Mouse (Mus musculus) erythroblast, adult 5-6 weeks (primary cell): Measurements from ENCODE around the gene Cabp2. TPM values are rescaled to one million over a fixed set of nuclear protein-coding genes. Genes with fewer than 3 reads are reported as not detected.
A peak's percentile ranks its signal among the peaks of the same experiment; 100 is the strongest.
"Not testable (repeated sequence)": the region's sequence is repeated elsewhere in the genome, so short reads cannot be mapped to it uniquely, and the experiment has no call there.

Experiments
- ATAC-seq: replicated peaks from 2 replicates; pipeline ENCODE4 v1.8.0; 2016; ENCODE audit warnings: moderate number of reproducible peaks, mild to moderate bottlenecking, moderate TSS enrichment, inconsistent platforms; ENCODE audit not compliant: poor library complexity, low FRiP score, severe bottlenecking
- total RNA-seq, 2 experiments: library from RNA; stranded (forward) in 1 of 2; stranded (reverse) in 1 of 2; fragments of 150-400 nt in 1 of 2; fragments of 200-764, 138-1000 nt in 1 of 2; gene quantifications; 2 replicates each; pipeline versions ENCODE4 v1.2.3 to v1.2.4; 2015 to 2017; ENCODE audit warnings: low replicate concordance in 2 of 2

Cabp2 gene
- total RNA-seq, 2 experiments from 2014 or later, result not detected

DNA sequence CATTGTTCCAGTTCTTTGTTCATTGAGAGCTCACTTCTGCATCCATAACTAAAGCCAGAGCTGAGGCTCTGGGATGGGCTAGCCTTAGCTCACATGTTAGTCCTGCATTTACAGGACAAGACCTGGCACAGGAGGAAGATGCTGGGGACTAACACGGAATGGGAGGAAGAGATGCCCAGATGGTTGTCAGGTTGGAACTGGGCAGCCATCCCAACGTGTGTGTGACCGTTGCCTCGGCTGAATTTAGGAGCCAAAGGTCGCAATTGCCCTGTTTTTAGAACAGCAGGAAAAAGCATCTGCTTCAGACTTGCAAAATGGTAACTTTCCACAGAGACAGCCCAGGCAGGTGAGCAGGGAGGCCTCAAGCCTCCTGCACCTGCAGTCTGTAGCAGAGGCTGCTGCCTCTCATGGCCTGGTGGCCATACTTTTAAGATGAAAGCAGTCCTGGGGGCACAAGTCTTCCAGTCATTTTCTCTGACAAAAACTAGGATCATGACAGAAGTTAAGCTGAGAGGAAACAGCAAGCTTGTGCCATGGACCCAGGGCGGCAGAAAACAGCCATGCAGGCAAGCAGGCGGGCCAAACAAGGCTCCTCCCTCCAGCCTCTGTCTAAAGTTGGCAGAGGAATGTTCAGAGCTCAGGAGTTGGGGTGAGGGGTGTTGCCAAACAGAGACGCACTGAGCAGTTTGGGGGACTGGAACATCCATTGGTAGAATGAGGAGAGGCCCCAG, 26.0 kb upstream of the Cabp2 start:
- ATAC-seq, result no peak

DNA sequence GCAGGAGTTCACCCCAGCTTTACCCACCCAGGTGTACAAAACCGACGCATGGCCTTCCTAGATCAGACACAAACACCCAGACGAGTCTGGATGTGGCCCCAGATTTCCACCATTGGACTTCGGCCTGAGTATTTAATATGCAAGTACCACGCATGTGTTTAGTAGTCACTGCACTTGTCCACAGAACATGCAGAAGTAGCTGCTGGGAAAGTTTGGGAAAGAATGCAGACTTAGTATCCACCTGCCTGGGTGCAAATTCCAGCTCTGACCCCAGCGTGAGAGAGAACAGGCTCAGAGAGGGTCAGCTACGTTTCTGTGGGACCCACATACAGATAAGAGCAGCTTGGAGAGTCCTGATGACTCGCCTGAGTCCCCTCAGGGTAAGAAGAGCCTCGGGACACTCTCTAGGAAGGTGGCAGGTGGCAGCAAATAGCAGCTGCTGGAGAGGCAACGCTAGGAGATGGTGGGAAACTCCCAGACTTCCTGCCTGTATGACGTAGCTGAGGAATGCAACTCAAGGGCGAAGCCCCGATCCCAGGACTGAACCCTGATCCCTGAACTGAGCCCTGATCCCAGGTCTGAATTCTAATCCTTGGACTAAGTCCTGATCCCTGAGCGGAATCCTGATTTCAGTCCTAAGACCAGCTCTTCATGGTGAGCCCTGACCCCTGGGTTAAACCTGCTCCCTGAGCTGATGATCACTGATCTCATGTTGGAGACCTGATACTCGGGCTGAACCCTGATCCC, 25.3 kb upstream of the Cabp2 start:
- no peak for ATAC-seq

DNA sequence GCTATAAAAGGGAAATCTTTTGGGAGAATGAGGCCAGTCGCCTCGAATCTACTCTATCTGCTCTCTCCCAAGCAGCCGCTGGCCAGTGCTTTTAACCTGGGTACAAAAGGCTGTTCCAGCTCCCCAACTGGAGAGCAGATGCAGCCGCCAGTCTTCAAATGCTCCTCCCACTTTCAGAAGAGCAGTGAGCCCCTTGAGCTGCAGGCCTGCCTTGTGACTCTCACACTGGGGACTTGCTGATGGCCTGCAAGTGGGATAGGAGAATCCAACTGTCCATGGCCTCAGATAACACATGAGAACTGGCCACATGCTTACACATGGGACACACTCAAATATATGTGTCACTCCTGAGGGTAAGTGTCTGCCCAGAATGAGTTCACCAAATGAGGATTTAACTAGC, 24.7 kb upstream of the Cabp2 start:
- ATAC-seq, result no peak

DNA sequence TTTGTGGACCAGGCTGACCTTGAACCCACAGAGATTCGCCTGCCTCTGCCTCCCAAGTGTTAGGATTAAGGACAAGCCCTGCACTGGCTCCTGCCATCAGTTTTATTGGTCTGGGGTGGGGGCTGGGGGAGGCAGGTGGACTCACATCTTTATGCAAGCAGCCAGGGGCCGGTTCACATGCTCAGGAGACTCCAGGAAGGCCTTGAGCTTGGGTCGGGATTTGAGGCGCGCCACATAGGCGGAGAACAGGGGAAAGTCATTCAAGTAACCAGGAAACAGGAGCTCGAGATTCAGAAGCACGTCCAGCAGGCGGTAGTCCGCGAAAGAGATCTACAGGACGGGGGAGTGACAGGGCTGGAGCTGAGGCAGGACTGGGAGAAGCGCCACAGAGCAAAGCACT, 24.0 kb upstream of the Cabp2 start:
- ATAC-seq, result no peak

DNA sequence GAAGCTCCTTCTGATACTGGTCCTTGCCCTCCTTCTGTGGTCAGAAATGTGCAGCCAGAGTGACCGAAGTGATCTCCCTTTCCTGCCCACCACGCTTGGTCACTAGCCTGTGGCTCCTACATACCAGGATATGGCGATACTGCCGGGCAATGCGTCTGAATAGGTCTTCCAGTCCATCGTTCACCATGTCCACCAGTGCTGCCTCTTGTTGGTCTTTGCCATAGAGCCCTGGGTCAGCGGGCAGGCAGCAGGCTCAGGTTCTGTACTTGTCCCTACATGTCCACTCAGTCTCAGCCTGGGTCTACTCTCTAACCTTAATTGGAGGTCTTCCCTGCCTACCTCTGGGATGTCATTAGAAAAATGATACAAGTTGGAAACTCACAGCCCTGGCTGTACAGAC, 23.4 kb upstream of the Cabp2 start:
- ATAC-seq, result no peak

DNA sequence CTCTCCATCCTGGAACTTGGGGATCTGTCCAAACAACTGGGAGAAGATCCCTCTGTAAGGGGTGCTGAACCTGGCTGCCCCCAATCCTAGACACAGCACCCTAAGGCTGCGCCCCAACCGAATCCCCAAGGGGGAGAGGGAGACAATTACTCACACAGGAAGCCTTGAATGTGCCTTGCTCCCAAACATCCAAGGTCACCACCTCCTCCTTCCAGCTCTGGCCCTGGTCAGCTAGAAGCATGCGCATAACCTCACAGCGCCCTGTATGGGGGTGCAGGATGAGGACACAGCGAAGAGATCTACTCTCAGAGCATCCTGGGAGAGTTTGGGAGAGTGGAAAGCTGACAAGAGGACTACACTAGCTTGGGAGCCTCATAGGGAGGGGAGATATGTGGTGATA, 22.8 kb upstream of the Cabp2 start:
- ATAC-seq, result peak; percentile 1; the same call in 1 of the 2 replicates

DNA sequence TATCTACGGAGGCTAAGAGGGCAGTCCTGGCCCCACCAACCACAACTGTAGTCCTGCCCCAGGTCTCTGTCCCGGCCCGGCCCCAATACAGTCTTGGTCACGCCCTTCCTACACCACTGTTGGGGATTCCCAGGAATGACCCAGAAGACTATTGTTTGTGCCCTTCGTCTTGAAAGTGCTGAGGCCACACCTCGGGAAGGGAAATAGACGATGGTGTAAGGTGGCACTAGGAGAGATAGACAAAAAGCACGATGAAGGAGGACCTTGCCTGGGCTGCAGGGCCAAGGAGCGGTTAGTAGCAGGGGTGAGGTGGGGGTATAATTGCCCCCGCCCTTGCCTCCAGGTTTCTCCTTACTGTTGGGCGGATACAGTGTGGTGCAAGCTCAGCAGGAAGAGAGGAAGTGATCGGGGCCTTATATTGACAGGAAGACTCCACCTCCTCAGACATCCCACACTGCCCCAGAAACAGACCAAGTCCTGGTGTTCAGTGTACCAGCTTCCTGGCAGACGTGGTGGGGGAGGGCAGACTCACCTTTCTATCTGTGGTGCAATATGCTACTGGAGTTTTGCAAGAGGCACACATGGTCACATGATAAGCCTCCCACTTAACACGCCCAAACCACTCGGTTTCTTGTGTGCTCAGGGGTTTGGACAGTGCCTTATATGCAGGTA, 22.2 kb upstream of the Cabp2 start, which contains the start of gene Gstp3:
Gene Gstp3, minus strand, starts transcription at position 501 of the 672 bp plus-strand sequence.
- ATAC-seq, result peak; percentile 95

DNA sequence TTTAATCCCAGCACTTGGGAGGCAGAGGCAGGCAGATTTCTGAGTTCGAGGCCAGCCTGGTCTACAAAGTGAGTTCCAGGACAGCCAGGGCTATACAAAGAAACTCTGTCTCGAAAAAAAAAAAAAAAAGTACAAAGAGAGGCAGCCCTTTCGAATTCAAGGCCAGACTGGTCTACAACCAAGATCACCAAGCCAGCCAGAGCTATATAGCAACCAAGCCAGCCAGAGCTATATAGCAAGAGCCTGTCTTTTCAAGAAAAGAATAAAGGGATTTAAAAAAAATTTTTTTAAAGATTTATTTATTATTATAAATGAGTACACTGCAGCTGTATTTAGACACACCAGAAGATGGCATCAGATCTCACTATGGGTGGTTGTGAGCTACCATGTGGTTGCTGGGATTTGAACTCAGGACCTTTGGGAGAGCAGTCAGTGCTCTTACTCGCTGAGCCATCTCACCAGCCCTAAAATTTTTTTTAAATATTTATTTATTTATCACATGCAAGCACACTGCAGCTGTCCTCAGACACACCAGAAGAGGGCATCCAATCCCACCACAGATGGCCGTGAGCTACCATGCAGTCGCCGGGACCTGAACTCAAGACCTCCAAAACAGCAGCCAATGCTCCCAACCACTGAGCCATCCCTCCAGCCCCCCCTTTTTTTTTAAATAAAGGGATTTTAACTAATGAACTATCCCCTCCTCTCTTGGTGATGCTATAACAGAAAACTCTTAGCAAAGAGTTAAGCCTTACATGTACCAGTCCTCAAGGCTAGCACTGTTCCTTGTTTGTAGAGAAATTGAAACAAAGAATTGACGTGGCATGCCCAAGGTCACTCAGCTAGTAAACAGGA, 21.1 kb upstream of the Cabp2 start:
- ATAC-seq, result not testable (repeated sequence)

DNA sequence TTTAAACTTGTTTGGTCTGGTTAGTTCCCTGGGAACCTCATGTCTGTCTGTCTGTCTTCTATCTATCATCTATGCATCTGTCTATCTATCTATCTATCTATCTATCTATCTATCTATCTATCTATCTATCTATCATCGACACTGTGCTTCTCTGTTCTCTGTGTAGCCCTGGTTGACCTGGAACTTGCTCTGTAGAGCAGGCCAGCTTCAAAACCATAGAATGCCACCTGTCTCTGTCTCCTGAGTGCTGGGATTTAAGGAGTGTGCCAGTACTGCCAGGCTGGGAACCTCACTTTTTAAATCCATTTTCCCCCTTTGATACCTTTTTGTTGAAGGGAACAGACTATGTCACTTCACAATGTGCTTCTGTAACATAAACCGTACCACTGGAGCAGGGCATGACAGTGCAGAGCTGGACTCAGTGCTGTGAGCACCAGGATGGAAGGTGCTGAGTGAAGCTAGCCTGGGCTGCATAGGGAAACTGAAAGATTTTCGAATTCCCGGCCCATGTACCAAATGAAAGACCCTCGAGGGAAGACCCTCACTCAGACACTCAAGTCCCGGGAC, 20.4 kb upstream of the Cabp2 start:
- ATAC-seq, result no peak

DNA sequence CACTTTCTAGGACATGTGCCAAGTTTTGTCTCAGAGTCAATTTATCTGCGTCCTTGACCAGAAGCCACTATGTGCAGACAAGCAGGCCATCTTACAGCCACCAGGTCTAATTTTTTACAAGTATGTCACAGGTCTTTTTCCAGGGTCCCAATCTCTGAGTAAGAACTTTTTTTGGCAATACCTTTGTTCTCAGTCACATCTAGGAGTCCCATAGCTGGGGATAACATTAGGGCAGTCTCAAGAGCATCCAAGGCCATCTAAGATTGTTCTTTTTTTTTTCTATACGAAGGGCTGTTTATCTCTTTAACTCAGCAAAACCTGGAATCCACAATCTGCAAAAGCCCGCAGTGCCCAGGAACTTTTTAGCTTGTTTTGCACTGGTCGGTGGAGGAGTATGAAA, 18.0 kb upstream of the Cabp2 start:
- not testable (repeated sequence) for ATAC-seq

DNA sequence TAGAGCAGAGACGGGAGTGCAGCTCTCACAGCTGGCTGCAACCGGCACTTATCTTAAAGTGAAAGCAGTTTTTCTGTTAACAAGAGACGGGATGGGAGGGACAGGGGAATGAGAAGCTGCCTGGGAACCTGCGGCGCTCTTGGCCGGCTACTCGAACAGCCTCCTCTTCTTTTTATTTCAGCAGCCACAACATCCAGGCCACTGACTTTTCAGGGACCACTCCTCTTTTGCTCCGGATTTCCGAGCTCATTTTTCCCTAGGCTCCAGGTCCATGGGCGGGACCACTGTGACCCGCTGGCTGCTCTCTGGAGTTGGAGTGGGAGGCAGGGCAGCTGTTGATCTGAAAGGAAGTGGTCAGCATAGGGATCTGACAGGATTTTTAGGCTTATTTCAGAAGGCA, 16.9 kb upstream of the Cabp2 start:
- not testable (repeated sequence) for ATAC-seq

DNA sequence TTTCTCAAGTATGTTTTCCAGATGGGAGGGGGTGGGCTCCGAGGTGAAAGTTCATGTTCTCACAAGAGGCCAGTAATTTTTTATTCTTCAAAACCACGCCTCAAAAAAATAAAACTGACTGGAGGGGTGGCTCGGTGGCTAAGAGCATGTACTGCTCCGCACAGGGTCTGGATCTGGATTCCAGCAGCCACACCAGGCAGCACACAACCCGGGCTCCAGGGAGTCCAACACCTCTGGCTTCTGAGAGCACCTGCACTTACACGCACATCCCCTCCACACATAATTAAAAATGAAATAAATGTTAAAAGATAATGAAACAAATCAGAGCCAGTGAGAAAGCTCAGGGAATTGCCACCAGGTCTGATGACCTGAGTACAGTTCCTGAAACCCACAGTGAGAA, 15.1 kb upstream of the Cabp2 start:
- 0 out of 2 replicates have a peak, but pooled peaks have one; percentile 55 for ATAC-seq

DNA sequence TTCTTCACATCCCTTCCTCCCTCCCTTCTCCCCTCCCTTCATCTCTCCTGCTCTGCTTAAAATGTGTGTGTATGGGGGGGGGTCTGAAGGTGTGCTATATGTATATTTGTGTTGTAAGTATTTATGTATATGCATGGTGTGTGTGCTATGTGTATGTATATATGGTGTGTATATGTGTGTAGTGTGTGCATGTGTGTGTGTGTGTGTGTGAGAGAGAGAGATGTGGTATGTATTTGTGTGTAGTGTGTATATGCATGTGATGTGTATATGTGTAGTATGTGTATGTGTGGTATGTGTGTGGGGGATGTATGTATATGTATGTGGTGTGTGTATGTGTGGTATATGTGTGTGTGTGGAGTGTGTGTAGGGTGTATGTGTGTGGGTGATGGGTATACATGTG, 14.5 kb upstream of the Cabp2 start:
- ATAC-seq, result peak; percentile 60

DNA sequence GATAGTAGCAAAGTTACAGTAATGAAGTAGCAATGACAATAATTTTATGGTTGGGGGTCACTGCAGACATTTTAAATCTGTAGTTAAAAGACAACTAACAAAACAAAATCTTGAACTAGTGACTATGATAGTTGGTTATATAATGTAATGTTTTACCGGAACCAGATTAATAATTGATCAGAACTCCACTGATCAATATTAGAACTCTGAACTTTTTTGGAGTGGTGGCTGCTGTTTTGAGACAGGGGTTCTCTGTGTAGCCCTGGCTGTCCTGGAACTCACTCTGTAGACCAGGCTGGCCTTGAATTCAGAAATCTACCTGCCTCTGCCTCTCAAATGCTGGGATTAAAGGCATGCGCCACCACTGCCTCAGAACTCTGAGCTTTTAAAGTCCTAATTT, 13.1 kb upstream of the Cabp2 start:
- not testable (repeated sequence) for ATAC-seq

DNA sequence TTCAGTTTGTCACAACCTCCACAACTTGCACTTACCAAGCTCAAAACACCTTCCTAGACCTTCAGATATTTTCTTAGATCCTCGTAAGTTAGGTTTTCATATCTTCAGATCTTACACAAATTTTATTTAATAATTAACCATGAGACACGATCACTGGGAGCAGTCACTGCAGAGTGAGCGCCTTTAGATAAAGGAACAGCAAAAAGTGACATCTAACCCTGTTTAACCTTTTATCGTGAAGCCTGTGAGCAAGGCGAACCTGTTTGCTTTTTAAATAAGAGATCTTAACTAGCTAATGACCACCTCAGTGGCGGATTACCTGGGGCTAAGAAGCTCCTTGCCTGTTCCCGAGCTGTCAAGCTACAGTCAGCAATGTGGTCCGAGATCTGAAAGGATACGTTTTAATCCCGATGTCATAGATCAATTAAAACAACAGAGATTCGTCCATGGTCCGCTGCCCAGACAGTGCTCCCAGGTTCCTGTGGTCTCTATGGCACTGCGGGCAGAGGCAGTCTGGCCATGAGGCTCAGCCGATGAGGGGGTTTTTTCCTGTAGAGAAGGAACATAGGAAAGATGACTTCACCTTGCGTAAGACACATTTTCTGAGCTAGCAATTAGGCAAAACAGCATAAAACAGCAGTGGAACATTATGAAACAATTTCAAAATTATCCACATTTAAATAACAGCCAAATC, 12.5 kb upstream of the Cabp2 start:
- ATAC-seq, result no peak

DNA sequence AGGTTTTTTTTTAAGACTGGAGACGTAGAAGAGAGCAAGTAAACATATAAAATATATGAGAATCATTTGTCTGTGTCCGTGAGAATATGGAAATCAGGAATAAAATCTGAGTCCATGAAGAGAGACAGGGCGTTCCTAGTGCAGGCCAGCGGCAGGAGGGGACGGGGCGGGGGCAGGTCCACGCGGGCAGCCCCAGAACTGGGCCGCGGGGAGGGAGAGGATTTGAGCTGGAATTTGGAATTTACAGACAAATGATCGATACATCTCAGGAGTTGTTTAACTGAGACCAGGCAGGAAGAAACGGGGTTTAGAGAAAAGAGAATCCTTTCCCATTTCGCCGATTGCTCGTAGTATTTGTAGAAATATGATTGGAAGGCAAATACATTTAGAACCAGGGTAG, 11.1 kb upstream of the Cabp2 start:
- ATAC-seq, result no peak

DNA sequence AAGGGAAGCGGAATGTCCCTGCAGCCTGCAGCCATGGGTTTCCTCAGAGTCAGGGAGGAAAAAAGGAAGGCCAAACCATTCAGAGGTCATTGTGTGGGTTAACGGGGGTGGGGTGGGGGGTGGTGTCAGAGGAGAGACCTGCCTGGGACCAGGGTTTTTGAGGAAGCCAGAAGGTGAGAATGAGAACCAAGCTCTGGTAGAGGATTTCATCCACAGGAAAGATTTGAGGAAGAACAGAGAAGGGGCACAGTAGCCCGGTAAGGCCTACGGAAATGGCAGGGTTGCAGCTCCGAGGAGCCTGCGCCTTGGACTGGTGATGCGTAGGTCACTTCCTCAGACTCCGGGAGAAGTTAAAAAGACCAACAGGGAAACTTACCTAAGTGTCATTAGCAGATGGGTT, 10.6 kb upstream of the Cabp2 start:
- ATAC-seq, result no peak

DNA sequence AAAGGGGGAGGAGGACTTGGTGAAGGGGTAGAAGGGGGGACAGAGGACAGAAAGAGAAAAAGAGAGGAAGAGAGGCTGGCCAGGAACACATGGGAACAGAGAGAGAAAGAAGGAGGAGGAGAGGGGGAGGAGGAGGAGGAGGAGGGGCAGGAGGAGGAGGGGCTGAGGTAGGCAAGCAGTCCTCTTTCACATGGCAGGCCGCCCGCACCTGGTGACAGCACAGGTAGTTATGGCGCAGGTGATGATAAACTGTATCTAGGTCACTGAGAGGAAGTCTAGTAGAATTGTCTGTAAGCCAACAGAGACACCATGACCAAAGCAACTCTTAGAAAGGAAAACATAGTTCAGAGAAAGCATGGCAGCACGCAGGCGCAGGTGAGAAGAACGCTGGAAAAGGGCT, 10.0 kb upstream of the Cabp2 start:
- ATAC-seq, result no peak
